Mouse (Mus musculus): ENCODE data around the gene 1110008P14Rik. TPM values are rescaled to one million over a fixed set of nuclear protein-coding genes. Genes with fewer than 3 reads are reported as not detected.
A peak's percentile ranks its signal among the peaks of the same experiment; 100 is the strongest.
"Not testable (repeated sequence)": the region's sequence is repeated elsewhere in the genome, so short reads cannot be mapped to it uniquely, and the experiment has no call there.

1110008P14Rik gene
- polyA plus RNA-seq, 1 experiment = 134 TPM

DNA sequence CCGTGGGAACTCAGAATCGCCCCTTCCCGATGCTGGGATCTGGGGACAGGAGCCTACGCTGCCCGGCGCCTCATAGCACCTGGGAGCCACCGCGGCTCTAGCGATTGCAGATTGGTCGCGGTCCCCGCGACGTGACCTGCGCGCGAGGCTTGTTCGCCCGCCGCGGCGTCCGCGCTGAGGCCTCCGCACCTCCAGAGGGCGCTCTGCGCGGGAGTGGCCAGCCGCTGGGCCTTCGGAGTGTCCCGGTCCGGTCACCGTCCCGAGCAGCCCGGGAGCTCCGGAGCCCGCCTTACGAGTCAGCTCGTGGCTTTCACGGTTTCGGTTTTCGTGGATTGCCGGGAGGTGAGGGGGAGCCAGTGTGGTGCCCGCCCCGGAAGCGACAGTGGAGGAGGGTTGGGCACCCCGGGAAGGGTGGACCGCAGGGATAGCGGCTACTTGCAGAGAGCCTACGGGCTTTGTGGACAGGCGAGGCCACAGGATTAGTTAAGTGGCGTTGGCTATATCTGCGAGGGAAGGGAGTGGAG lies 18.9 kb downstream of the 1110008P14Rik start:
- Histone ChIP-seq H3K27ac (ENCODE audit: insufficient read depth, low read depth, low read length) (peak overlapping the region; percentile 89), H3K27me3 (ENCODE audit: control insufficient read depth, insufficient read depth, low read length) (no peaks in the 10 kb centered on the region), H3K4me1 (ENCODE audit: control insufficient read depth, insufficient read depth, insufficient read length, low read length) (peaks cover 2% of the 10 kb centered on the region), H3K36me3 (ENCODE audit: control insufficient read depth, insufficient read depth, low read length) (peaks cover 10% of the 10 kb centered on the region), H3K4me3 (ENCODE audit: low read depth, low read length) (peak overlapping the region; percentile 77)
- peak; percentile 75; the same call in 1 of the 2 replicates for TF ChIP-seq POLR2A (IDR thresholded peaks at IDR 0.05; ENCODE audit: low read depth, low read length)
- TF ChIP-seq CTCF (IDR thresholded peaks at IDR 0.05; ENCODE audit: extremely low read depth, insufficient read length, insufficient replicate concordance, low read depth, low read length) = peak; percentile 79
- under 1% methylated on average over 53 of the region's 53 CpGs for WGBS

- not testable (repeated sequence) for H3K4me1 ChIP-seq (ENCODE audit: control insufficient read depth, insufficient read depth, insufficient read length, low read length); H3K27me3 ChIP-seq (ENCODE audit: control insufficient read depth, insufficient read depth, low read length); H3K36me3 ChIP-seq (ENCODE audit: control insufficient read depth, insufficient read depth, low read length)
- 0 out of 2 replicates have a peak overlapping the region, but pooled peaks have one; percentile 89 for H3K27ac ChIP-seq (ENCODE audit: insufficient read depth, low read depth, low read length)
- H3K4me3 ChIP-seq (ENCODE audit: low read depth, low read length) = peak overlapping the region; percentile 77
- 16% methylated on average over 5 of the region's 5 CpGs for WGBS
Observed at GRCm38 (mm10) chr2:32362274-32362673, 19.5 kb downstream of the 1110008P14Rik start.

DNA sequence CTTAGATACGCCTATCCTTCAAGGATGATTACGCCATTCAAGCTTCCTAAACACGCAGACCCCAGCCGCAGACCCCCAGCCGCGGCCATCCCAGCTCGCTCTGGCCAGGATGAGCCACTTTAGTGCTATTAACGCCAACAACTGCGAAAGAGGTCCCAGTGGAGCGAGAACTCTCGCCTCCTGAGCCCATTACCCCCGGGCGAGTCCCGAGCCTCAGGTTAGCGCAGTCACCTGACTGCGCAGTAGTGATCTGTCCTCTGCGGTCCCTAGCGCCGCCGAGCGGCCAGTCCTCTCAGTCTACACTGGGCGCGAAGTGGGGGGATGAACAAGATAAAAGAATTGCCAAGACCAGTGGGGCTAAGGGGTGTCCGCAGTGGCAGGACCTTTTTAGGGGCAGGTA lies 20.3 kb downstream of the 1110008P14Rik start:
- peaks cover 8% of the 10 kb centered on the region for H3K4me1 ChIP-seq (ENCODE audit: control insufficient read depth, insufficient read depth, insufficient read length, low read length)
- TF ChIP-seq CTCF (IDR thresholded peaks at IDR 0.05; ENCODE audit: extremely low read depth, insufficient read length, insufficient replicate concordance, low read depth, low read length) = peak; percentile 75
- TF ChIP-seq POLR2A (IDR thresholded peaks at IDR 0.05; ENCODE audit: low read depth, low read length) = peak; percentile 50; the same call in 1 of the 2 replicates
- peak overlapping the region; percentile 99 for H3K27ac ChIP-seq (ENCODE audit: insufficient read depth, low read depth, low read length)
- 1% methylated on average over 24 of the region's 24 CpGs for WGBS
- peak overlapping the region; percentile 89 for H3K4me3 ChIP-seq (ENCODE audit: low read depth, low read length)
- no peaks in the 10 kb centered on the region for H3K27me3 ChIP-seq (ENCODE audit: control insufficient read depth, insufficient read depth, low read length)
- peaks cover 4% of the 10 kb centered on the region; the same call in 1 of the 2 replicates for H3K36me3 ChIP-seq (ENCODE audit: control insufficient read depth, insufficient read depth, low read length)

DNA sequence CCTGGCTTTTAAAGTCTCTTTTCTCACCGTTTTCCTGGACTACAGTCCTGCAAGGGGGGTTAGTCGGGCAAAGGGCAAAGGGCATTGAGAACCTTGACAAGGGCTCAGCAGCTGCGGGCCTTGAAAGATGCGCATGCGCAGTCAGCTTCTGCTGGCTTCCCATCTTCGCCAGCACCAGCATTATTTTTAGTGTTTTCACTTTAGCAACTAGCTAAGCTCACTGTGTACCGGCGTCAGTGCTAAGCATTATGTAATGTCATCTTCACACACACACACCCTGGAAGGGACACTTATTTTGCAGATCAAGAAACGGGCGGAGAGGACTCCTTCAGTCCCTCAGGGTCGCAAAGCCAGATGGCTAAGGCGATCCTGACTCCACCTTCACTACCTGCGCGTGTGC lies 21.0 kb downstream of the 1110008P14Rik start:
- peaks cover 4% of the 10 kb centered on the region; the same call in 1 of the 2 replicates for H3K36me3 ChIP-seq (ENCODE audit: control insufficient read depth, insufficient read depth, low read length)
- no peaks in the 10 kb centered on the region for H3K27me3 ChIP-seq (ENCODE audit: control insufficient read depth, insufficient read depth, low read length)
- peak overlapping the region; percentile 86 for H3K27ac ChIP-seq (ENCODE audit: insufficient read depth, low read depth, low read length)
- H3K4me3 ChIP-seq (ENCODE audit: low read depth, low read length) = peak overlapping the region; percentile 54
- H3K4me1 ChIP-seq (ENCODE audit: control insufficient read depth, insufficient read depth, insufficient read length, low read length) = peaks cover 15% of the 10 kb centered on the region
- 3% methylated on average over 14 of the region's 14 CpGs for WGBS
- TF ChIP-seq CTCF (IDR thresholded peaks at IDR 0.05; ENCODE audit: extremely low read depth, insufficient read length, insufficient replicate concordance, low read depth, low read length) (no peak), POLR2A (IDR thresholded peaks at IDR 0.05; ENCODE audit: low read depth, low read length) (no peak)

- no peak for TF ChIP-seq CTCF (IDR thresholded peaks at IDR 0.05; ENCODE audit: extremely low read depth, insufficient read length, insufficient replicate concordance, low read depth, low read length)
- no peak for TF ChIP-seq POLR2A (IDR thresholded peaks at IDR 0.05; ENCODE audit: low read depth, low read length)
- 84% methylated on average over 10 of the region's 10 CpGs for WGBS
- H3K4me3 ChIP-seq (ENCODE audit: low read depth, low read length) = no peak overlapping the region
Observed at GRCm38 (mm10) chr2:32358381-32358780, 23.4 kb downstream of the 1110008P14Rik start.

DNA sequence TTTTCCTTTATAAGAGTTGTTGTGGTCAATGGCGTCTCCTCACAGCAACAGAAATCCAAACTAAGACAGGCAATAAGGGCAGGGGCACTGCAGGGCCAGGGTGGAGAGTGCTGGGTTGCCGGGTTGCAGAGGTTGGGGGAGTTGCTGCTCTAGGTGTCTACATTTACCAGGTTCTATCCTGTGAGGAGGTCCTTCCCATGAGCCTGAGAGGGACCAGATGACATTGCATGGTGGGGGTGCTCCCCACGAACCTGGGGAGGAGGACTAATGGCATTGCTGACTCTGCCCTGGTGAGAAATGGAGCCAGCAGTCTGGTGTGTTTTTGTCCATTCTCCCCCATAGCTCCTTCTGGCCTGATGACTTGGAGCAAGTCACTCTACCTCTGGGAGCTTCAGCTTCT lies 24.0 kb downstream of the 1110008P14Rik start:
- no peaks in the 10 kb centered on the region for H3K27me3 ChIP-seq (ENCODE audit: control insufficient read depth, insufficient read depth, low read length)
- TF ChIP-seq POLR2A (IDR thresholded peaks at IDR 0.05; ENCODE audit: low read depth, low read length) (no peak), CTCF (IDR thresholded peaks at IDR 0.05; ENCODE audit: extremely low read depth, insufficient read length, insufficient replicate concordance, low read depth, low read length) (no peak)
- no peak overlapping the region for H3K27ac ChIP-seq (ENCODE audit: insufficient read depth, low read depth, low read length)
- no peaks in the 10 kb centered on the region for H3K36me3 ChIP-seq (ENCODE audit: control insufficient read depth, insufficient read depth, low read length)
- peaks cover 19% of the 10 kb centered on the region; the same call in 1 of the 2 replicates for H3K4me1 ChIP-seq (ENCODE audit: control insufficient read depth, insufficient read depth, insufficient read length, low read length)
- WGBS = 86% methylated on average over 3 of the region's 3 CpGs
- H3K4me3 ChIP-seq (ENCODE audit: low read depth, low read length) = no peak overlapping the region

More at GRCm38 (mm10) chr2:32358381-32358780, 23.4 kb downstream of the 1110008P14Rik start:
- Histone ChIP-seq H3K27ac (ENCODE audit: insufficient read depth, low read depth, low read length) (no peak overlapping the region), H3K36me3 (ENCODE audit: control insufficient read depth, insufficient read depth, low read length) (no peaks in the 10 kb centered on the region), H3K4me1 (ENCODE audit: control insufficient read depth, insufficient read depth, insufficient read length, low read length) (peaks cover 19% of the 10 kb centered on the region; the same call in 1 of the 2 replicates), H3K27me3 (ENCODE audit: control insufficient read depth, insufficient read depth, low read length) (no peaks in the 10 kb centered on the region)

- Histone ChIP-seq H3K4me1 (ENCODE audit: control insufficient read depth, insufficient read depth, insufficient read length, low read length) (peaks cover 21% of the 10 kb centered on the region; the same call in 1 of the 2 replicates), H3K27me3 (ENCODE audit: control insufficient read depth, insufficient read depth, low read length) (no peaks in the 10 kb centered on the region), H3K36me3 (ENCODE audit: control insufficient read depth, insufficient read depth, low read length) (no peaks in the 10 kb centered on the region), H3K4me3 (ENCODE audit: low read depth, low read length) (no peak overlapping the region), H3K27ac (ENCODE audit: insufficient read depth, low read depth, low read length) (peak overlapping the region; percentile 52)
- TF ChIP-seq POLR2A (IDR thresholded peaks at IDR 0.05; ENCODE audit: low read depth, low read length) (no peak), CTCF (IDR thresholded peaks at IDR 0.05; ENCODE audit: extremely low read depth, insufficient read length, insufficient replicate concordance, low read depth, low read length) (no peak)
- WGBS = 45% methylated on average over 10 of the region's 10 CpGs
Observed at GRCm38 (mm10) chr2:32356216-32356615, 25.5 kb downstream of the 1110008P14Rik start.
